1 mouse cellular context compared by ENCODE assay signal in the genomic region with DNA sequence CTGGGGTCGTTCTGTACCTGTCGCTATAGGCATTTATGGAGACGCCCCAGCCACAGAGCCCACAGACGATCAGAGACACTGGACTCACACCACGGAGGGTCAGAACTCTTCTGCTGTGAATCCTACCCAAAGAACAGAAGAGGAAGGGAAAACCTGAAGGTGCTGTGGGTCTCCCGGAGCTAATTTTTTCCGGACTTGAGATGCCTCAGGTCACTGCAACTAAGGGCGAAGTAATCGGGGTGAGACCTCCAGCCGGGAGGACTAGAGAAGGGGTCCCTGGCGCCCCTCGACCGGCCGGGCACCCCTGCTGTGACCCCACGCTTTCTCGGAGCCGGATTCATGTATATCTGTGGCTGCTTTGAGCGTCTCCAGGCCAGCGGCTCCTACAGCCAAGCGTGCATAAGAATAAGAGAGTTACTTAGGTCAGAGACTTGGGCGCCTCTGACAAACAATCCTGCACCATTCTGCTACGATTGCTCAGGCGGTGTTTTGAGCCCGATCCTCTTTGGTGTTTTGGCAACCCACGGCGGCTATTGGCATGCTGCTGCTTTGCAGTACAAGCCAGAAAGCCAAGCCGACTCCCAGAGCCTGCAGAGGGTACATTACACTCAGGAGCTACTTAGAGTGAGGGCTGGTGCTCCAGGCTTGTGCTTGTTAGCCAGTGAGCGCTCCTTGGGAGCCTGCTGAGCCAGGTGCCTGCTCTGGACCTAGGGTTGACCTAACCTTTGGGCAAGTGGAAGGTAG.
A peak's percentile ranks its signal among the peaks of the same experiment; 100 is the strongest.
TF ChIP-seq lines count a peak whose summit lies in the region.

No protein-coding gene starts in this region.

TF ChIP-seq in MEL, 35 proteins besides CTCF, POLR2A, EP300 and RAD21:
- no peak for TF ChIP-seq POLR2AphosphoS5 (IDR thresholded peaks at IDR 0.05; ENCODE audit: borderline replicate concordance, low read depth, low read length)
- TF ChIP-seq CHD2 (IDR thresholded peaks at IDR 0.05; ENCODE audit: low read length) = no peak
- TF ChIP-seq UBTF (IDR thresholded peaks at IDR 0.05; ENCODE audit: borderline replicate concordance, insufficient read depth, low read depth, low read length) = 0 out of 2 replicates have a peak, but pooled peaks have one; percentile 37
- TF ChIP-seq BHLHE40 (IDR thresholded peaks at IDR 0.05; ENCODE audit: borderline replicate concordance, low read depth, low read length) = no peak
- no peak for TF ChIP-seq POLR2AphosphoS2 (IDR thresholded peaks at IDR 0.05; ENCODE audit: low read length)
- no peak for TF ChIP-seq NELFE (IDR thresholded peaks at IDR 0.05; ENCODE audit: low read depth, low read length)
- peak; percentile 18; the same call in 1 of the 2 replicates for TF ChIP-seq MXI1 (IDR thresholded peaks at IDR 0.05; ENCODE audit: low read depth, low read length)
- no peak for TF ChIP-seq E2F4 (IDR thresholded peaks at IDR 0.05; ENCODE audit: borderline replicate concordance, low read depth, low read length)
- no peak for TF ChIP-seq ETS1 (IDR thresholded peaks at IDR 0.05; ENCODE audit: low read depth, low read length)
- no peak for TF ChIP-seq MYB (IDR thresholded peaks at IDR 0.05; ENCODE audit: low read depth, low read length)
- TF ChIP-seq CHD1 (IDR thresholded peaks at IDR 0.05; ENCODE audit: low read depth, low read length) = 0 out of 2 replicates have a peak, but pooled peaks have one; percentile 29
TF ChIP-seq in MEL: peak in this region for 3.
